Mouse (Mus musculus): ENCODE measurements at regions not wholly inside any gene's neighbourhood (a gene's known extent, or its start where the extent isn't known, plus 50 kb on each side); places are given as distances from the start of the nearest gene placed in this dataset.

- Histone ChIP-seq H3K27me3 (ENCODE audit: control insufficient read depth, insufficient read depth, low read length) (no peaks in the 10 kb centered on the region), H3K27ac (replicated peaks) (no peak overlapping the region), H3K4me2 (replicated peaks; ENCODE audit: low read depth) (no peak overlapping the region), H3K9ac (ENCODE audit: low read length) (no peak overlapping the region), H3K36me3 (ENCODE audit: control insufficient read depth, insufficient read depth, low read length) (no peaks in the 10 kb centered on the region), H3K4me3 (ENCODE audit: low read depth, low read length) (no peak overlapping the region), H3K9me3 (ENCODE audit: control insufficient read depth, low read length) (no peaks in the 10 kb centered on the region), H3K4me1 (replicated peaks; ENCODE audit: control insufficient read depth, insufficient read depth) (no peaks in the 10 kb centered on the region)
- no peak for ATAC-seq (ENCODE audit: low FRiP score, low TSS enrichment)
- TF ChIP-seq EP300 (optimal IDR thresholded peaks at IDR 0.05) (no peak), CTCF (IDR thresholded peaks at IDR 0.05; ENCODE audit: low read depth) (no peak)
- no peak for DNase-seq (ENCODE audit: low spot score)
- WGBS = 43% methylated on average over 12 of the region's 12 CpGs
These were observed 67.2 kb upstream of the Zc3h12a start for GRCm38 (mm10) chr4:125194722-125195380.

GRCm38 (mm10) chr4:125194298-125194697 is 66.7 kb upstream of the Zc3h12a start:
- DNase-seq (ENCODE audit: low spot score) (no peak), ATAC-seq (ENCODE audit: low FRiP score, low TSS enrichment) (no peak)
- Histone ChIP-seq H3K36me3 (ENCODE audit: control insufficient read depth, insufficient read depth, low read length) (no peaks in the 10 kb centered on the region), H3K27ac (replicated peaks) (no peak overlapping the region), H3K9ac (ENCODE audit: low read length) (no peak overlapping the region), H3K9me3 (ENCODE audit: control insufficient read depth, low read length) (no peaks in the 10 kb centered on the region), H3K4me1 (replicated peaks; ENCODE audit: control insufficient read depth, insufficient read depth) (no peaks in the 10 kb centered on the region), H3K27me3 (ENCODE audit: control insufficient read depth, insufficient read depth, low read length) (no peaks in the 10 kb centered on the region), H3K4me2 (replicated peaks; ENCODE audit: low read depth) (no peak overlapping the region), H3K4me3 (ENCODE audit: low read depth, low read length) (no peak overlapping the region)
- TF ChIP-seq CTCF (IDR thresholded peaks at IDR 0.05; ENCODE audit: low read depth) (no peak), EP300 (optimal IDR thresholded peaks at IDR 0.05) (no peak)
- 80% methylated on average over 12 of the region's 12 CpGs for WGBS

DNA sequence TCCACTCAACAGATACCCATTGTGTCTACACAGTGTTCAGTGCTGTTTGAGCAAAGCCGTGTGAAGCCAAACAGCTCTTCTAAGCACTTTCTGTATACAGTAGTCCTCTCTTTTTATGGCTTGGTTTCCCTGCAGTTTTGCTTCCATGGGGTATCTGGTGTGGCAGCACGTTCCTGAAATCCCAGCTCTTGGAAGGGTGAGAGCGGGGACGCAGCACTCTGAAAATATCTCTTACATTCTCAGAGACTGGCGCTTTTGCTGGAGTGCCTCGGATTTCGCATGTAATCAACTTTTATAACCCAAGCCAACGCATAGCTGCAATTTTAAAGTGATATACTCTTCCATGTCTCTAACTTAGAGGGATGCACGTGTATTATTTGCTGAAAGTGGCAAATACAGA is 64.0 kb upstream of the Zc3h12a start:
- no peaks in the 10 kb centered on the region for H3K4me1 ChIP-seq (replicated peaks; ENCODE audit: control insufficient read depth, insufficient read depth)
- H3K27me3 ChIP-seq (ENCODE audit: control insufficient read depth, insufficient read depth, low read length) = no peaks in the 10 kb centered on the region
- H3K9ac ChIP-seq (ENCODE audit: low read length) = no peak overlapping the region
- no peaks in the 10 kb centered on the region for H3K9me3 ChIP-seq (ENCODE audit: control insufficient read depth, low read length)
- no peak for DNase-seq (ENCODE audit: low spot score)
- H3K27ac ChIP-seq (replicated peaks) = no peak overlapping the region
- H3K36me3 ChIP-seq (ENCODE audit: control insufficient read depth, insufficient read depth, low read length) = no peaks in the 10 kb centered on the region
- no peak overlapping the region for H3K4me2 ChIP-seq (replicated peaks; ENCODE audit: low read depth)
- H3K4me3 ChIP-seq (ENCODE audit: low read depth, low read length) = no peak overlapping the region
- 74% methylated on average over 9 of the region's 9 CpGs for WGBS
- TF ChIP-seq CTCF (IDR thresholded peaks at IDR 0.05; ENCODE audit: low read depth) (no peak), EP300 (optimal IDR thresholded peaks at IDR 0.05) (no peak)
- no peak for ATAC-seq (ENCODE audit: low FRiP score, low TSS enrichment)

GRCm38 (mm10) chr4:125191010-125191409 is 63.4 kb upstream of the Zc3h12a start:
- Histone ChIP-seq H3K36me3 (ENCODE audit: control insufficient read depth, insufficient read depth, low read length) (no peaks in the 10 kb centered on the region), H3K4me1 (replicated peaks; ENCODE audit: control insufficient read depth, insufficient read depth) (no peaks in the 10 kb centered on the region), H3K4me2 (replicated peaks; ENCODE audit: low read depth) (no peak overlapping the region), H3K27me3 (ENCODE audit: control insufficient read depth, insufficient read depth, low read length) (no peaks in the 10 kb centered on the region), H3K4me3 (ENCODE audit: low read depth, low read length) (no peak overlapping the region), H3K9ac (ENCODE audit: low read length) (no peak overlapping the region), H3K27ac (replicated peaks) (no peak overlapping the region), H3K9me3 (ENCODE audit: control insufficient read depth, low read length) (no peaks in the 10 kb centered on the region)
- no peak for TF ChIP-seq CTCF (IDR thresholded peaks at IDR 0.05; ENCODE audit: low read depth)
- TF ChIP-seq EP300 (optimal IDR thresholded peaks at IDR 0.05) = no peak
- WGBS = 19% methylated on average over 11 of the region's 11 CpGs
- DNase-seq (ENCODE audit: low spot score) (no peak), ATAC-seq (ENCODE audit: low FRiP score, low TSS enrichment) (no peak)

- no peak for ATAC-seq (ENCODE audit: low FRiP score, low TSS enrichment)
These were observed 62.3 kb upstream of the Zc3h12a start for GRCm38 (mm10) chr4:125189971-125190370.

GRCm38 (mm10) chr4:125186246-125186645 is 58.6 kb upstream of the Zc3h12a start:
- Histone ChIP-seq H3K36me3 (ENCODE audit: control insufficient read depth, insufficient read depth, low read length) (no peaks in the 10 kb centered on the region), H3K4me1 (replicated peaks; ENCODE audit: control insufficient read depth, insufficient read depth) (no peaks in the 10 kb centered on the region), H3K27ac (replicated peaks) (no peak overlapping the region), H3K4me3 (ENCODE audit: low read depth, low read length) (no peak overlapping the region), H3K27me3 (ENCODE audit: control insufficient read depth, insufficient read depth, low read length) (no peaks in the 10 kb centered on the region), H3K9ac (ENCODE audit: low read length) (no peak overlapping the region), H3K9me3 (ENCODE audit: control insufficient read depth, low read length) (no peaks in the 10 kb centered on the region), H3K4me2 (replicated peaks; ENCODE audit: low read depth) (no peak overlapping the region)
- WGBS = 59% methylated on average over 9 of the region's 9 CpGs
- no peak for TF ChIP-seq CTCF (IDR thresholded peaks at IDR 0.05; ENCODE audit: low read depth)
- DNase-seq (ENCODE audit: low spot score) (no peak), ATAC-seq (ENCODE audit: low FRiP score, low TSS enrichment) (no peak)

More at GRCm38 (mm10) chr4:125189971-125190370, 62.3 kb upstream of the Zc3h12a start:
- H3K4me3 ChIP-seq (ENCODE audit: low read depth, low read length) = no peak overlapping the region
- no peak overlapping the region for H3K4me2 ChIP-seq (replicated peaks; ENCODE audit: low read depth)
- H3K4me1 ChIP-seq (replicated peaks; ENCODE audit: control insufficient read depth, insufficient read depth) = no peaks in the 10 kb centered on the region
- no peaks in the 10 kb centered on the region for H3K27me3 ChIP-seq (ENCODE audit: control insufficient read depth, insufficient read depth, low read length)
- H3K36me3 ChIP-seq (ENCODE audit: control insufficient read depth, insufficient read depth, low read length) = no peaks in the 10 kb centered on the region
- DNase-seq (ENCODE audit: low spot score) = no peak
- H3K9ac ChIP-seq (ENCODE audit: low read length) = no peak overlapping the region
- TF ChIP-seq EP300 (optimal IDR thresholded peaks at IDR 0.05) = no peak
- no peak for TF ChIP-seq CTCF (IDR thresholded peaks at IDR 0.05; ENCODE audit: low read depth)
- H3K9me3 ChIP-seq (ENCODE audit: control insufficient read depth, low read length) = no peaks in the 10 kb centered on the region
- no peak overlapping the region for H3K27ac ChIP-seq (replicated peaks)
